Mouse (Mus musculus): ENCODE data around the gene Hdx.

The Hdx gene

GRCm38 (mm10) chrX:111587616-111588015 is 109.3 kb downstream of the Hdx start:
- H3K27me3 ChIP-seq (ENCODE audit: insufficient read depth, low read length): no peaks in the 10 kb centered on the region
- no peaks in the 10 kb centered on the region for H3K36me3 ChIP-seq (ENCODE audit: insufficient read depth, low read length)
- H3K9me3 ChIP-seq (ENCODE audit: low read length): no peaks in the 10 kb centered on the region
- H3K4me1 ChIP-seq (replicated peaks; ENCODE audit: low read depth, low read length): no peaks in the 10 kb centered on the region
- TF ChIP-seq CTCF (conservative IDR thresholded peaks at IDR 0.05; ENCODE audit: low read length) (no peak), POU5F1 (IDR thresholded peaks at IDR 0.05; ENCODE audit: borderline replicate concordance, low read length) (no peak), NANOG (IDR thresholded peaks at IDR 0.05; ENCODE audit: borderline replicate concordance, low read length) (no peak)
- no peak overlapping the region for H3K4me3 ChIP-seq (replicated peaks; ENCODE audit: low read length)

- Histone ChIP-seq H3K4me1 (replicated peaks; ENCODE audit: low read depth, low read length) (no peaks in the 10 kb centered on the region), H3K27me3 (ENCODE audit: insufficient read depth, low read length) (no peaks in the 10 kb centered on the region), H3K36me3 (ENCODE audit: insufficient read depth, low read length) (no peaks in the 10 kb centered on the region), H3K4me3 (replicated peaks; ENCODE audit: low read length) (no peak overlapping the region), H3K9me3 (ENCODE audit: low read length) (no peaks in the 10 kb centered on the region)
- TF ChIP-seq POU5F1 (IDR thresholded peaks at IDR 0.05; ENCODE audit: borderline replicate concordance, low read length) (no peak), NANOG (IDR thresholded peaks at IDR 0.05; ENCODE audit: borderline replicate concordance, low read length) (no peak), CTCF (conservative IDR thresholded peaks at IDR 0.05; ENCODE audit: low read length) (no peak)
Observed at GRCm38 (mm10) chrX:111577044-111577443, 119.8 kb downstream of the Hdx start.

GRCm38 (mm10) chrX:111537859-111538258 is 159.0 kb downstream of the Hdx start, which contains the start of gene Rps6ka6:
Rps6ka6 (minus strand) TSS chrX:111537959.
- TF ChIP-seq NANOG (IDR thresholded peaks at IDR 0.05; ENCODE audit: borderline replicate concordance, low read length): no peak
- Histone ChIP-seq H3K36me3 (ENCODE audit: insufficient read depth, low read length) (no peaks in the 10 kb centered on the region), H3K9me3 (ENCODE audit: low read length) (no peaks in the 10 kb centered on the region), H3K4me1 (replicated peaks; ENCODE audit: low read depth, low read length) (no peaks in the 10 kb centered on the region), H3K27me3 (ENCODE audit: insufficient read depth, low read length) (no peaks in the 10 kb centered on the region), H3K4me3 (replicated peaks; ENCODE audit: low read length) (no peak within 1 kb of the TSS)
